Mouse (Mus musculus) cortical plate, adult 2 months (tissue): ENCODE measurements around the gene Trim15.

Experiments
- CTCF ChIP-seq: fragments of 200-500 bp; IDR thresholded peaks from 2 replicates; pipeline ENCODE4 v1.5.1; 2011; ENCODE audit warnings: mild to moderate bottlenecking, control low read depth, low read length; ENCODE audit not compliant: insufficient read depth; ENCODE audit errors: extremely low read depth
- POLR2A ChIP-seq: fragments of 200-500 bp; IDR thresholded peaks from 2 replicates; pipeline ENCODE4 v1.6.1; 2011; ENCODE audit warnings: mild to moderate bottlenecking, low read length, control low read depth; ENCODE audit not compliant: insufficient read depth; ENCODE audit errors: extremely low read depth

- no peak for TF ChIP-seq POLR2A
- TF ChIP-seq CTCF, result no peak
Measured at GRCm38 (mm10) chr17:36866719-36867527, at the start of gene Trim15.
